Mouse (Mus musculus): ENCODE results near the gene Sash1.

Gene Sash1

DNA sequence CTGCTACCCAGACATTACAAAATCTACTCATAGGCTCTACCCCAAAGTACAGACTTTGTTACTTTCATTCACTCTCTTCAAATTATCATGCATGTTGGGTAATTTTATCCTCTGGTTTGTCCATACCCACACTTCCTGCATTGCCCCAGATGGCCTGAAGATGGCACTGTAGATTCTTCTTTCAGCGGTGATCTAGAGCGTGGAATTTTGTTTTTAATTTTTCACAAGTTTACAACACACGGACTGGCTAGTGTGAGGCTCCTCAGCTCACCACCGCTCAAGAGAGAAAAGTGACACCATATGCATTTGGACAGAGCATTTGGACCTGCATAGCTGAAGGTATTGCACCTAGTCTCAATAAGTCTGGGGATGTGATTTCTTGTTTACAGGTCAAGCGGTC, 93.5 kb downstream of the Sash1 start:
- no peak for DNase-seq (ENCODE audit: low spot score)

DNA sequence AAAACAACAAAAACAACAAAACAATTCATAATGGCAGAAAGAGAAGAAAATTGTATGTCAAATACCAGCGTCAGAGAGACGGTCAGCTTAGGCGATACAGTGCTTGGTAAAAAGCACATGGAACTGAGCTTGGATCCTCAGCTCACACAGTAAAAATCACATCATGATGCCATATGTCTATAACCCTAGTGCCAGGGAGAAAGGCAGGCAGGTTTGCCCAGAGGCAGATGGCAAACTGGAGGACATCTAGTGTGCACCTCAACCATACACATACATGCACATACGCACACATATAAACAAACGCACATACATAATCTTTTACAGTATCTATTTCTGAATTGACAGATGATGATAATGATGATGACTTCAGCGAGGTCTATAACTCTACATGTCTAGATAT, 96.8 kb downstream of the Sash1 start:
- no peak for DNase-seq (ENCODE audit: low spot score)

DNA sequence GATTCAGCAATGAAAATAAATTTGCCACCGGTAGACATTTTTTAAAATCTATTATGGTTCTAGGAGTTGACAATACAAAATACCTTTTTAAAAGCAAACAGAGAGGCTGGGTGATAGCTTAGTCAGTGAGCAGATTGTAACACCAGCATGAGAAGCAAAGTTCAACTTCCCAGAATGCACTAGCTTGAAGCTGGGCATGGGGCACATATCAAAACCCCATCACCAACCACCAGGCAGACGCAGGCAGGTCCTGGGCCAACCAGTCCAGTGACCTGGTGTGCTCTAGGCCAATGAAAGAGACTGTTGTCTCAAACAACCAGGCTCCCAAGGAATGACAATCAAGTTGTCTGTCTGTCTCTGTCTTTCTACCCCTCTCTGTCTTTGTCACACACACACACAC, 98.6 kb downstream of the Sash1 start:
- DNase-seq (ENCODE audit: low spot score): no peak

DNA sequence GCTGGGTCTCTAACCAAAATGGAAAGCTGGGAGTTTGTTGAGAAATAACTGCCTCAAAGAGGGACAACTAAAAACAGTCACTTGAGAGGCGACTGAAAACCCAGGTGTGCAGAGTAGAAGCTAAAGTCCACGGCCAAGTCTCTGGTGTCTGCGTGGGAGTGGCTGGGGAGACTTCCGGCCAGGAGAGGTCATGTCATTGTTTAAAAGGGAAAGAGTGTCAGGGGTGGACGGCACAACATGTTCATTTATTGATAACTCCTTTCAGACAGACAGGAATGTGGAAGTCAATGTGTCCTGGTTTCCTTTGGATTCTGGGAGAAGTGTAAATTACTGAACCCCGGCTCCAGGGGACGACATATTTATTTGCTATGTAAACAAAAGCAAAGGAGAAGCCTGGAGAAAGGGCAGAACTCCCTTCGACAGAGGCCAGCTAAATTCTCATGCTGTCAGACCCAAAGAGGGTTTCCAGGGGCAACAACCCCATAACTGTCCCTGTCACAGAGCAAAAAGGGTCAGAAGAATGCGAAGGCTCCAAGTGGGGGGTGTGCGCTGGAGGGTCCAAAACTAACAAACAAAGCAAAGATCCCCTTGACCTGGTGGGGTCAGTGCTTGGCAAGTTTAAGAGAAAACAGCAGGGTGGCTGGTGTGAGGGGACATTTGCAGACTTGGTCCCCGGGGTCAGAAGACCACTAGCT, 100.3 kb downstream of the Sash1 start:
- DNase-seq (ENCODE audit: low spot score): no peak

DNA sequence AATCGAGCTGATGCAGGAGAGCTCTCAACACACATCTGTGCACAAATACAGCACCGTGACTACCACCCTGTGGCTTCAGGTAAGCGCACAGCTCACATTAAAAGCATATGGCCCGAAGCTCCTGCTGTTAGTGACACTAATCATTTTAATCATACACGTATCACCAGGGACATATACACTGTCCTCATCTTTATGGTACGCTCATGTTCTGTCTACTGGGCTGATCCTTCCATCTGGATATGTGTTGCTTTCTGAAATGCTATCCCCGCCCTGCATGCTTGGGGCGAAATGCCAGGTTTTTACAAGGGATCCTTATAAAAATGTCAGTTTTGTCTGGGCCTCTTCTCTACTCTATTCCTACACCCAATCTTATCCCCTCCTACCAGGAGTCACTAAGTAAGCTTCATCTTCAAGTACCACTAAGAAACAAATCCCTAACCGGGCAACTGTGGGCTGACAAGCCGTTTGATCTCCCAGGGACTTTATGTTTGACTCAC, 103.9 kb downstream of the Sash1 start:
- DNase-seq (ENCODE audit: low spot score): no peak

DNA sequence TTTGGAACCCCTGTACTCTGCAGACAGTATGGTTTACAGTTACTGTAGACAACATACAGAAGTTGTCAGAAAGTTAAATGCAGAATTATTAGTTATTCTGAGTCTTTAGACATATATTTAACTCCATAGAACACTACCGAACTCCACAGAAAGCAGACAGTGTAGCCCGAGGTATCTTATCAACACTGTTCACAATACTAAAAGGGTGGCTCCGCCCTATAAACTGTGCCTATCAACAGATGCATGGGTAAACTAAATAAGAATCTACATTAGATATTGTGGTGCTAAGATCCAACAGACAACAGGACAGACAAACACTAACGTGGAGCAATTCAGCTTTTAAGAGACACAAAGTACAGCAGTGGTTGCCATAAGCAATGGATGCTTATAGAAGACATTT, 106.0 kb downstream of the Sash1 start:
- DNase-seq (ENCODE audit: low spot score): no peak

DNA sequence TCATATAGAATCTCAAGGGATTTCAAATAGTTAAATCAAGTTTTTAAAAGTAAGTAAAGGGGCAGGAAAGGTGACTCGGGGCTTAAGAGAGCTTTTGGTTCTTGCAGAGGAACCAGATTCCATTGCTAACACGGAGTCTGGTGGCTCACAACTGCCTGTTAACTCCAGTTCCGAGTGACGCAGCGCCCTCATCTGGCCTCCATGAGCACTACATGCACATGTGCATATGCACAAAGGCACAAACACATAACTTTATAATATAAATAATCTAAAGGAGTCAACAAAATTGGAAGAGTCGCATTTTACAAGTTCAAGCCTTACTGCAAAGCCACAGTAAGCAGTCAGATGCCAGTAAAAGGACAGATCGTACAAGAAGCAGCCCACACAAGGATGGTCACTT, 107.0 kb downstream of the Sash1 start:
- DNase-seq (ENCODE audit: low spot score): no peak

DNA sequence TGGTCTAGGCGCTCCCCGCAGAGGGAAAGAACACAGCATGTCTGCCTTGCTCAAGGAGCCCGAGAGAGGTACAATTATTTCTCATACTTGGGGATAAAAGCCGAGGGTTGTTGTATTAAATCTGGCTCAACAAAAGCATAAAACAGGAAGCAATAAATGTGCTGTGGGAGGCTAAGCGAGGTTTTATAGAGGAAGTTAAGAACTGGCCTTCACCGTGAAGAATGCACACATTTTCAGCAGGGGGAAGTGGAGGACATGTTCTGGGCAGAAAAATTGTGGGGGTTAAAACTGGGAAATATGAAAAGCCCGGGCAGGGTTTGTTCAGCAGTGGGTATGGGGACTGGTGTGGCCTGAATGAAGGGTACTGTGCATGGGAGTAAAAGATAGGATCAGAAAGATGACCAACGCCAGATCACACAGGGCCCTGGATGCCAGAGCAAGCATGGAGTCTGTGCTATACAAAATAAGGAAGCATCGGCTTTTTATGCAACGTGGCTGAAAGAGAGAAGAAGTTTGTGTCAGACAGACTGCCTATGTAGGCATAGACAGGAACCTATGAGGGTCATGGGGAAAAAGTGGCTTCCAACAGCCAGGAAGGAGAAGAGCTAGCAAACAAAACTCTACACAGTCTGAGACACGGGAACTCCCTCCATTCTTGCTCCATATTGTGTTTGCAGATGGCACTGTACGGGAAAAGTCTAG, 108.2 kb downstream of the Sash1 start:
- no peak for DNase-seq (ENCODE audit: low spot score)

DNA sequence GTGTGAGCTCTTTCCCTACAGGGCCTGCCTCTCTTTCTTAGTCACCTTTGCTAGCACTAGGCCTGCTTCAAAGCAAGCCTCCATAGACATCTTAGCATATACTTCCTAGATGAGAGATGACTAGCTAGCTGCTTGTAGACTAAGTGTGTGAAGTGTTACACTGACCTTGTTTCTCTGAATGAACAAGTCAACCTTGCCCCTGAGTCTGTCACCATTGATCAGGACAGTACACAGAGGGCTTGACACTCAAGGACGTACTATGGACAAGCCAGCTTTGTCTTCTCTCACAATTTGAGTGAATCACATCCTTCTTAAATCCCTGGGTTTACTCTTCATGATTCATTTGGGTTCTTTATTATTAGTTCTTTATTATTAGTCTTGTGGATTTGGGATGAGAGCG, 109.1 kb downstream of the Sash1 start:
- no peak for DNase-seq (ENCODE audit: low spot score)

DNA sequence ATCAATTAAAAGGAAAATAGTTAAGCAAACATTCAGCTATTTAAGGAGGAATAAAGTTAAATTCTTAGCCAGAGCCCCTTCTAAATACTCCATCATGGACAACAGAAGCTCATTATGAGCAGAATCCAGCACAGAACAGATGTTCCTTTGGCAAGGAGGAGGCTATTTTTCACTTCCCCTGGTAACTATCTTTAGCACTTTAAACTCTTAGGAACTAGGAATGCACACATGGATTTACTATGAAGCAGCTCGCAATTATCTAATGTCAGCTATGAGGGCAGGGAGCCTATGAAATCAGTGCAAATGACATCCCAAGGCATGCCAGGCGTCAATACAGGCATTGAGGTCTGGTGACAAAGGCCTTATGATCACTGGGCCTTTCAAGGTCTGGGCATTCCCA, 110.1 kb downstream of the Sash1 start:
- no peak for DNase-seq (ENCODE audit: low spot score)

DNA sequence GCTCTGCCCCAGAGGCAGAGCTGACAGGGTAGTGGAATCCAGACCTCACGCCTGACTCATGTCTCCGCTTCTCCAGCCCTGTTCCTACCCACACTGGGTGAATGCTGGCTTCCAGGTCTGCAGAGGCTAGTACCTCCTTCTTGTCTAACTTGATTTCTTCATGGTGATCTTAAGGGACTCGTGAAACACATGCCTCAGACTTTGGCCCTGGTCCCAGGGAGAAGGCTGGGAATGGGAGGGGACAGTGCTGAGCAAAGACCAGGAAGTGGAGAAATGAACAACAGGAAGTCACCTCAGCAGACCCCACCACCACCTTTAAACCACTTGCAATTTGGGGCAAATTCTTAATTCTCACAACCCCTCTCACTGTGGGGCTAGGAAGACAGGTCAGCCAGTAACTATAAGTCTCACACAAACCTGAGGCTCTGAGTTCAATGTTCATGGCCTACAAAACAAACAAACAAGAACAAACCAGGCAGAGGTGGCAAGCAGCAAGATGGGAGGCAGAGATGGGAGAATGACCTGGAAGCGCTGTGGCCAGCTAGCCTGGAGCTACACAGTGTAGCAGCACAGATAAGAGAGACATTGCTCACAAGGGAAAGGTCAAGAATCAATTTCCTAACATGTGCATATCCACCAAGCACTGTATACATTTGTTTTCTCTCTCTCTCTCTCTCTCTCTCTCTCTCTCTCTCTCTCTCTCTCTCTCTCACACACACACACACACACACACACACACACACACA, 113.2 kb downstream of the Sash1 start:
- DNase-seq (ENCODE audit: low spot score): no peak

DNA sequence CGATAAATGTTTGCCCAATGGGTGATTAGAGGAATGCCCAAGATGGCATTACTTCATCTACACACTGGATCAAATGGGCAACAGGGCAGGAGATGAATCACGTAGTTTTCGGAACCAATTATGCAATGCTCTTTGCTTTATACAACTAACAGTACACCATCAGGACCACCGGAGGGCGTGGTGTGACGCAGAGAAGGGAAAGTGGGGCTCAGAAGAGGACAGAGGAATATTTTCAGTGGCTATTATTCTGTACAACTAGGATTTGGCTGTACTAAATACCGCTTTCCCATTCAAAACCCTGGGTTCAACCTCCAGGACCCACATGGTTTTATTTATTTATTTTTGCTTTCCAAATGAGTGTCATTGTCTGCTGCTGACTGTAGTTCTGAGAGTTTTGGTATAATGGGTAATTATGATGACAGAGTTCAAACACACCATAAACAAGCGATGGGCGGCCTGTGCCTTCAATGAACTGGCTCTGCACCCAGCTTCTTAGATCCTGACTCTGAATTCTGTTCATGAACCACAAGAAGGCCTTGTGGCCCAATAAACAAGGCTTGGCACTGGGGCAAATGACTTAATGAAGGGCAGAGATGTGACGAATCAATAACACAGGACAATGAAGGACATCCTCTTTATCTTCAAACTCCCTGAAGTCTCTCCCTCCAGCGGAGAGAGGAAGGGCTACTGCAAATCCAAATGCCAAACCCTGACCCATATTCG, 114.8 kb downstream of the Sash1 start:
- DNase-seq (ENCODE audit: low spot score): no peak

DNA sequence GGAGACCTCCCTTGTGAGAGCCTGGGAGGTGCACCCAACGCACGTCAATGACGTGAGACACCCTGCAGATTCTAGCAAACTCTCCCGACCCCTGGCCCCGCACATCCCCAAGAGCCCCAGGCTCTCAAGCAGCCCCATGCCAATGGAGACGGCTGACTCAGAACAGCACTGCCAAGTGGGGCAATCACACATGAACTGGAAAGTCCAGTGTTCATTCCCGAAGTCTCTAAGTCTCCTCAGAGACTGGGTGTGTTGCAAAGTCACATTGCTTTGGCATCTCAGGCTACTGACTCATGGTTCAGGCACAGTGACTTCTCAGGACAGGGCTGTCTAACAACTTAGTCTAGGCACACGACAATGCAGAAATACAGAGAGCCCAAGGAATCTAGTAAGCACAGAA, 117.2 kb downstream of the Sash1 start:
- no peak for DNase-seq (ENCODE audit: low spot score)

DNA sequence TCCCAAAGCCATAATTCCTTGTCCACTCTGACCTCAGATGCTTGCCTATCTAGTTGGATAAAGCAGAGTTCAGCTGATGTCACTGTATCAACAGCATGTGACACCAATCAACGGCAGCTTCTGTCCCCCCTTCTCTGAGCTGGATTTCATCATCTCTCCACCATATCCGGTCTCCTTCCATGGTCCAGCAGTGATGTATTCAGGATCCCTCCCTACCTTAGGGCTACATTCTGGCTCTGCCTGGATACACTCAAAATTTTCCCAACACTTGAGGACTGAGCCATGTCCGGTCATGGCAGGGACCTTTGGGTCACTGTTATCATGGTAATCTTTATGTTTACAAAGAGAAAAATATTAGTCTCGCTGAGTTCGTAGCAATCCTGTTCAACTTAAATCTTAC, 118.5 kb downstream of the Sash1 start:
- no peak for DNase-seq (ENCODE audit: low spot score)

DNA sequence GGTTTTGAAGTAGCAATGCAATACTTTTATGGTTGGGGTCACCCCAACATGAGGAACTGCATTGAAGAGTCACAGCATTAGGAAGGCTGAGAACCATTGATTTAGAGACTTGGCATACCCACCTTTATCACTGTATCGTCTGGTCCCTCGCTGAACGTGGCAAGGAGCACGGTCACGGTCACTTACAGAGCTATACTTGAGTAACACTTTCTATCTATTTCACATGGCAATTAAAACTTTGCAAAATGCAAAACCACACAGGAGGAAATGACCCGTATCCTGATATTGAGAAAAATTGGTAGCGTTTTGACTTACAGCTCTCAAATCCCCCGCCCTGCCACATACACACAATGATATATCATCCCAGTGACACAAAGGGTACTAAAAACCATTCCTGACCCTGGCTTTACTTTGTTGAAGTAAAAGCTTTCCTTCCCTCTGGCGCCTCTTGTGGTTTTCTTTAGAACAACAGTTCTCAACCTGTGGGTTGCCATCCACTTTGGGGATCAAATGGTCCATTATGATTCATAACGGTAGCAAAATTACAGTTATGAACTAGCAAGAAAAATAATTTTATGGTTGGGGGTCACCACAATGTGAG, 119.8 kb downstream of the Sash1 start:
- no peak for DNase-seq (ENCODE audit: low spot score)

DNA sequence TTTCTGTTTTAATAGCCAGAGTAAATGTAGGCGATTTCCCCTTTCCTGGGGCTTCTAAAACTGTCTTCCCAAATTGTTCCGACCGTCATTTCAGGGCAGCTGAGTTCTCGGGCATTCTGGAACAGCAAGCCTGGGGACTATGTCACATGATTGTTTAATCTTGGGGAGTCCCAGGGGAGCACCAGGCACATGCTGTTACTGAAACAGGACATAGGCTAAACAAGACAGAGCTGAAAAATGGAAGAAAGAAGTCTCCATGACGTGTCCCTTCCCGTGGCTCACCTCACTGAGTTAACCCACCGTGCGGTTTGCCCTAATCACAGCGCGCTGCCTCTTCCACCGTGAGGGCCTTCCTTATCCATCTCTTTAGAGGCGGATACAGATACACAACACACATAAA, 123.1 kb downstream of the Sash1 start:
- DNase-seq (ENCODE audit: low spot score): no peak

DNA sequence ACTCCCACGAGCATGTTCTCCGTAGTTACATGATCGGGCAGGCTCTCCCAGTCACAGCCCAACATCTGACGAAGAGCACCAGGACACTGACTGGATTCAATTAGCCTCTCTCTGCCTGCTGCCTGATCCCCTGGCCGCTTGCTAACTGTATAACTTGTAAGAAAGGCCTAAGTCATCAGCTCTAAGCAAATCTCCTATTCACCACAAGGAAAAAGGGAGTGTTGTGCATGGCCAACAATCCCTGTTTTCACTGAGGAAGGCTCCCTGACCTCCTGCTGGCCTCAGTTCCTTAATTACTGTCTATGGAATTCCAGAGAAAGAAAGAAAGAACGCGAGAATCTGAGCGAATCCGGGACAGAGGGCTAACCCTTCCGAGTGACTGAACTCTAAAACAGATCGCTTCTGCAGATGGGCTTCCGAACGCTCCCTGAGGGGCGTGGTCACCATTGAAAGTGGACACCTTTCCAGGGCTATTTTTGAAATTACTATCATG, 123.6 kb downstream of the Sash1 start:
- no peak for DNase-seq (ENCODE audit: low spot score)

DNA sequence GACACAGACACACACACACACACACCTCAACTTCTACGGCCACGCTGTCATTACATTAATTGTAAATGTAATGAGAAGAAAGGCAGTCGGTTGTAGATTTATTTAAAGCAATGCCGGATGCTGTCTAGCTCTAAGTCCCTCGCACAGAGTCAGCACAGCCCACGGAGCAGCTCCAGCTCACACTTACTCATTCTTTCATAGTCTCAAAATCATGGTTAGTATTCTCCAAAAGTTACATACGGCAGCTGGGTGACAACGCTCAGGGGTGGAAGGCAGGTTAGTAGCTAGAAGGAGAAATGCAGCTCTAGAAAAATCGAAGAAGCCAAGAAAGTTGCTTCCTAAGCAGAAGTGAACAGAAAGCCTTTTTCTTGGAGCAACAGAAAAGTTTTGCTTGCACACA, 124.2 kb downstream of the Sash1 start:
- DNase-seq (ENCODE audit: low spot score): no peak

DNA sequence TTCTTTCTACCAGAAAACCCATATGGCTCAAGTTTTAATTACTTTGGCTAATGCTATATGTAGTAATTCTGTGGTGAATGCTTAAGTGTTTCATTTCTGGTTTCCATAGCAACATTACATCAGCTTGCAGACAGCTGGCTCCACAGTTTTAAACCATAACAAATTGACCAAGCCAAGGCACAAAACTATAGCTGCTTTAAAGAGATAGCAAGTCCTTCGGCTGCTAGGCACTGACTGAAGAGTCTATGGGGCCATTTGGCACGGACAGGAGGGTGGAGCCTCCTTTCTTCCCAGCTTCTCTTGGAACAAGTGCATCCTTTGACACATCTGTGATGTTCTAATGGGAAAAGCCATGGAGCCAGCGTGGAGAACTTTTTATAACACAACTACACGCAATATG, 125.3 kb downstream of the Sash1 start:
- DNase-seq (ENCODE audit: low spot score): no peak

DNA sequence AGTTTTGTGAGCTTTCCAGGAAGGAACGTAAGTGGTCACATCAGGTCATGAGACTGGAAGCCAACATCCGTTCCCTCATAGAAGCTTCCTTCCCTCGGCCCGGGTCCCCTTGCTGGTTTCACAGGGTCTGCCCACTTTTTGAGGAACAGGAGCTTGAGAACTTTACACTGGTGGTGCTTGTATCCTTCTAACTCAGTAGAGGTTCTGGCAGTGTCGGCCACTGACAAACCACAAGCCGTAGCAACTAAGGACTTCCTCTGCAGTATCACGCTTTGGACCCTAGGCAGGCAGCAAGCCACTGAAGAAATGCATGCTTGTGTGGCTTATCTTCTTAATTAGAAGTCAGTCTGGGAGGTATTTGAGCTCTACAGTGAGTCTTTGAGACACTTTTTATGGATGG, 126.6 kb downstream of the Sash1 start:
- no peak for DNase-seq (ENCODE audit: low spot score)

DNA sequence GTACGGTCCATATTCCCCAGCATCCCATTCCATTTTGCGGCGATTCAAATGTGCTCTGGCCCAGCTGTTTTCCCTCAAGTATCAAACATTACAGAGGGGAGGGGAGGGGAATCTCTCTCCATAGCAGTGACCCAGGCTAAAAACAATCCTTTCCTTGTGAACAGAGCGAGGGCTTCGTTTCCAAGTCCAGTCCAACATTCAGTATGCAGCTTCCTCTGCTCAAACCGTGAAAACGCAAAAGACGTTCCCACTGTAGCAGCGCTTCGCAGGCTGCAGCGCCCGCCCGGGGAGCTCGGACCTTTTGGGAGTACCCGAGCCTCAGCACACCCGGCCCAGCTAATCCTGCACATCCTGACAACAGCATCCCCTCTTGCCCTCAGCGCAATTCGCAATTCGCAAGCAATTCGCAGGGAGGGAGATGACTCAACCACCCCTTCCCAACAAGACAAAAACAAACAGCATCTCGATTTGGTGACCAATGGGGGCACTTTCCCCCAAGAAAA, 128.4 kb downstream of the Sash1 start:
- no peak for DNase-seq (ENCODE audit: low spot score)
